Mouse (Mus musculus): ENCODE data around the gene Ikzf2.

The Ikzf2 gene

GRCm38 (mm10) chr1:69518012-69518411 lies 169.0 kb downstream of the Ikzf2 start:
- DNase-seq (ENCODE audit: extremely low read depth, low read depth, low spot score), result no peak

GRCm38 (mm10) chr1:69516144-69516543 lies 170.9 kb downstream of the Ikzf2 start:
- DNase-seq (ENCODE audit: extremely low read depth, low read depth, low spot score), result no peak

GRCm38 (mm10) chr1:69513595-69514250 lies 173.3 kb downstream of the Ikzf2 start:
- no peak for DNase-seq (ENCODE audit: extremely low read depth, low read depth, low spot score)

GRCm38 (mm10) chr1:69508275-69508674 lies 178.8 kb downstream of the Ikzf2 start:
- DNase-seq (ENCODE audit: extremely low read depth, low read depth, low spot score), result no peak

GRCm38 (mm10) chr1:69507513-69507912 lies 179.5 kb downstream of the Ikzf2 start:
- no peak for DNase-seq (ENCODE audit: extremely low read depth, low read depth, low spot score)

- DNase-seq (ENCODE audit: extremely low read depth, low read depth, low spot score), result no peak
Observed at GRCm38 (mm10) chr1:69506615-69507159, 180.4 kb downstream of the Ikzf2 start.

GRCm38 (mm10) chr1:69506011-69506410 lies 181.0 kb downstream of the Ikzf2 start:
- DNase-seq (ENCODE audit: extremely low read depth, low read depth, low spot score), result no peak

- no peak for DNase-seq (ENCODE audit: extremely low read depth, low read depth, low spot score)
Observed at GRCm38 (mm10) chr1:69500388-69500787, 186.7 kb downstream of the Ikzf2 start.

GRCm38 (mm10) chr1:69499652-69500051 lies 187.4 kb downstream of the Ikzf2 start:
- no peak for DNase-seq (ENCODE audit: extremely low read depth, low read depth, low spot score)

- DNase-seq (ENCODE audit: extremely low read depth, low read depth, low spot score), result no peak
Observed at GRCm38 (mm10) chr1:69498862-69499306, 188.2 kb downstream of the Ikzf2 start.

- no peak for DNase-seq (ENCODE audit: extremely low read depth, low read depth, low spot score)
Observed at GRCm38 (mm10) chr1:69496055-69496454, 191.0 kb downstream of the Ikzf2 start.

- no peak for DNase-seq (ENCODE audit: extremely low read depth, low read depth, low spot score)
Observed at GRCm38 (mm10) chr1:69493309-69494047, 193.6 kb downstream of the Ikzf2 start.

- DNase-seq (ENCODE audit: extremely low read depth, low read depth, low spot score), result no peak
Observed at GRCm38 (mm10) chr1:69492013-69492412, 195.0 kb downstream of the Ikzf2 start.

GRCm38 (mm10) chr1:69489026-69489425 lies 198.0 kb downstream of the Ikzf2 start:
- DNase-seq (ENCODE audit: extremely low read depth, low read depth, low spot score), result no peak

- no peak for DNase-seq (ENCODE audit: extremely low read depth, low read depth, low spot score)
Observed at GRCm38 (mm10) chr1:69488625-69489024, 198.4 kb downstream of the Ikzf2 start.
